Mouse (Mus musculus) testis, adult 2 months (tissue): ENCODE data around the gene Gprin2. TPM values are rescaled to one million over a fixed set of nuclear protein-coding genes. Genes with fewer than 3 reads are reported as not detected.
A peak's percentile ranks its signal among the peaks of the same experiment; 100 is the strongest.

ENCODE experiments used
- H3K27ac ChIP-seq: fragments of 200-500 bp; 2 replicates; pipeline ENCODE4 v1.5.1; 2012; ENCODE audit warnings: low read depth, low read length; ENCODE audit not compliant: control insufficient read depth, insufficient read depth
- H3K27me3 ChIP-seq: fragments of 200-500 bp; 2 replicates; pipeline ENCODE4 v1.6.1; 2012; ENCODE audit warnings: mild to moderate bottlenecking, low read length, moderate library complexity; ENCODE audit not compliant: control insufficient read depth, insufficient read depth
- H3K36me3 ChIP-seq: fragments of 200-500 bp; 2 replicates; pipeline ENCODE4 v1.6.1; 2012; ENCODE audit warnings: mild to moderate bottlenecking, low read length; ENCODE audit not compliant: control insufficient read depth, insufficient read depth
- H3K4me1 ChIP-seq: fragments of 200-500 bp; 2 replicates; pipeline ENCODE4 v1.6.1; 2012; ENCODE audit warnings: low read length; ENCODE audit not compliant: control insufficient read depth, insufficient read depth
- H3K4me3 ChIP-seq: fragments of 200-500 bp; 2 replicates; pipeline ENCODE4 v1.5.1; 2012; ENCODE audit warnings: low read depth, mild to moderate bottlenecking, low read length, moderate library complexity, mixed read lengths; ENCODE audit not compliant: control insufficient read depth
- CTCF ChIP-seq: fragments of 200-500 bp; IDR thresholded peaks from 2 replicates; pipeline ENCODE4 v1.5.1; 2012; ENCODE audit warnings: low read depth, mild to moderate bottlenecking, inconsistent platforms, low read length, moderate library complexity; ENCODE audit not compliant: control insufficient read depth, insufficient read depth, insufficient replicate concordance
- POLR2A ChIP-seq: fragments of 200-500 bp; IDR thresholded peaks from 2 replicates; pipeline ENCODE4 v1.6.1; 2012; ENCODE audit warnings: low read depth, mild to moderate bottlenecking, inconsistent platforms, low read length, moderate library complexity; ENCODE audit not compliant: control insufficient read depth
- polyA plus RNA-seq: library from polyadenylated mRNA; depleted of rRNA; stranded (reverse); fragments of >200 nt; gene quantifications from 2 replicates; pipeline ENCODE4 v1.2.3, GENCODE M21; 2012; rRNA removed

Gene Gprin2
- polyA plus RNA-seq, result 0.08 and 0.26 TPM in 2 replicates

- H3K27ac ChIP-seq, result no peak within 1 kb of the TSS
- H3K4me3 ChIP-seq, result peak within 1 kb of the TSS; percentile 81
- no peaks in the 10 kb centered on the region for H3K27me3 ChIP-seq
- H3K4me1 ChIP-seq, result peaks cover 5% of the 10 kb centered on the region
- no peaks in the 10 kb centered on the region for H3K36me3 ChIP-seq
- no peak for TF ChIP-seq POLR2A
- TF ChIP-seq CTCF, result no peak
Measured at GRCm38 (mm10) chr14:34201231-34202035, at the start of gene Gprin2. Gprin2 (minus strand) TSS chr14:34201653.

- H3K4me1 ChIP-seq, result no peaks in the 10 kb centered on the region
- TF ChIP-seq POLR2A, result no peak
- no peak for TF ChIP-seq CTCF
- H3K4me3 ChIP-seq, result no peak overlapping the region
- no peaks in the 10 kb centered on the region for H3K36me3 ChIP-seq
- no peaks in the 10 kb centered on the region for H3K27me3 ChIP-seq
- no peak overlapping the region for H3K27ac ChIP-seq
Measured at GRCm38 (mm10) chr14:34240676-34241075, 39.2 kb upstream of the Gprin2 start.

- Histone ChIP-seq H3K4me3 (no peak overlapping the region), H3K27ac (no peak overlapping the region), H3K27me3 (no peaks in the 10 kb centered on the region), H3K4me1 (no peaks in the 10 kb centered on the region), H3K36me3 (no peaks in the 10 kb centered on the region)
- no peak for TF ChIP-seq POLR2A
- no peak for TF ChIP-seq CTCF
Measured at GRCm38 (mm10) chr14:34240263-34240662, 38.8 kb upstream of the Gprin2 start.

GRCm38 (mm10) chr14:34234630-34235380 lies 33.4 kb upstream of the Gprin2 start:
- no peak overlapping the region for H3K27ac ChIP-seq
- no peak overlapping the region for H3K4me3 ChIP-seq
- no peaks in the 10 kb centered on the region for H3K36me3 ChIP-seq
- peak; percentile 65; the same call in 1 of the 2 replicates for TF ChIP-seq CTCF
- TF ChIP-seq POLR2A, result no peak
- no peaks in the 10 kb centered on the region for H3K4me1 ChIP-seq
- H3K27me3 ChIP-seq, result no peaks in the 10 kb centered on the region

- Histone ChIP-seq H3K27me3 (no peaks in the 10 kb centered on the region), H3K27ac (no peak overlapping the region), H3K36me3 (no peaks in the 10 kb centered on the region), H3K4me1 (no peaks in the 10 kb centered on the region), H3K4me3 (no peak overlapping the region)
- TF ChIP-seq CTCF (no peak), POLR2A (no peak)
Measured at GRCm38 (mm10) chr14:34233846-34234245, 32.4 kb upstream of the Gprin2 start.

- H3K27me3 ChIP-seq, result no peaks in the 10 kb centered on the region
- no peak overlapping the region for H3K4me3 ChIP-seq
- no peaks in the 10 kb centered on the region for H3K36me3 ChIP-seq
- no peaks in the 10 kb centered on the region for H3K4me1 ChIP-seq
- no peak for TF ChIP-seq POLR2A
- no peak for TF ChIP-seq CTCF
- no peak overlapping the region for H3K27ac ChIP-seq
Measured at GRCm38 (mm10) chr14:34232866-34233680, 31.6 kb upstream of the Gprin2 start.

GRCm38 (mm10) chr14:34232340-34232739 lies 30.9 kb upstream of the Gprin2 start:
- Histone ChIP-seq H3K4me1 (no peaks in the 10 kb centered on the region), H3K27me3 (no peaks in the 10 kb centered on the region), H3K36me3 (no peaks in the 10 kb centered on the region), H3K4me3 (no peak overlapping the region), H3K27ac (no peak overlapping the region)
- TF ChIP-seq POLR2A (no peak), CTCF (no peak)
